Mouse (Mus musculus): ENCODE data around the gene Ikzf1. TPM values are rescaled to one million over a fixed set of nuclear protein-coding genes. Genes with fewer than 3 reads are reported as not detected.

Gene Ikzf1
- polyA plus RNA-seq, 1 experiment from 2014 or later: 1.1 TPM

- Histone ChIP-seq H3K27ac (replicated peaks) (no peak overlapping the region), H3K9me3 (no peaks in the 10 kb centered on the region), H3K4me3 (no peak overlapping the region), H3K4me1 (peaks cover 11% of the 10 kb centered on the region; the same call in 1 of the 2 replicates), H3K4me2 (no peak overlapping the region), H3K27me3 (replicated peaks) (peaks cover 44% of the 10 kb centered on the region), H3K9ac (no peak overlapping the region), H3K36me3 (no peaks in the 10 kb centered on the region)
- 89% methylated on average over 8 of the region's 8 CpGs for WGBS
- ATAC-seq (ENCODE audit: extremely low read depth, insufficient number of reproducible peaks, low FRiP score, low TSS enrichment): no peak
Measured at GRCm38 (mm10) chr11:11690845-11691196, 6.0 kb downstream of the Ikzf1 start.

GRCm38 (mm10) chr11:11691324-11692058 is 6.7 kb downstream of the Ikzf1 start:
- H3K9me3 ChIP-seq: no peaks in the 10 kb centered on the region
- no peak for ATAC-seq (ENCODE audit: extremely low read depth, insufficient number of reproducible peaks, low FRiP score, low TSS enrichment)
- no peak overlapping the region for H3K4me2 ChIP-seq

GRCm38 (mm10) chr11:11692558-11693166 is 7.9 kb downstream of the Ikzf1 start:
- H3K27ac ChIP-seq (replicated peaks): no peak overlapping the region
- H3K9me3 ChIP-seq: no peaks in the 10 kb centered on the region
- no peak for ATAC-seq (ENCODE audit: extremely low read depth, insufficient number of reproducible peaks, low FRiP score, low TSS enrichment)
- H3K4me2 ChIP-seq: no peak overlapping the region
- no peaks in the 10 kb centered on the region for H3K4me1 ChIP-seq
- H3K4me3 ChIP-seq: no peak overlapping the region
- H3K9ac ChIP-seq: no peak overlapping the region
- H3K27me3 ChIP-seq (replicated peaks): peaks cover 30% of the 10 kb centered on the region
- H3K36me3 ChIP-seq: no peaks in the 10 kb centered on the region
- 85% methylated on average over 10 of the region's 10 CpGs for WGBS

More at GRCm38 (mm10) chr11:11691324-11692058, 6.7 kb downstream of the Ikzf1 start:
- peaks cover 5% of the 10 kb centered on the region; the same call in 1 of the 2 replicates for H3K4me1 ChIP-seq
- WGBS: 85% methylated on average over 14 of the region's 14 CpGs
- H3K36me3 ChIP-seq: no peaks in the 10 kb centered on the region
- peaks cover 37% of the 10 kb centered on the region for H3K27me3 ChIP-seq (replicated peaks)
- H3K27ac ChIP-seq (replicated peaks): no peak overlapping the region
- no peak overlapping the region for H3K4me3 ChIP-seq
- H3K9ac ChIP-seq: no peak overlapping the region

GRCm38 (mm10) chr11:11693446-11693845 is 8.6 kb downstream of the Ikzf1 start:
- no peak overlapping the region for H3K4me3 ChIP-seq
- no peak overlapping the region for H3K4me2 ChIP-seq
- ATAC-seq (ENCODE audit: extremely low read depth, insufficient number of reproducible peaks, low FRiP score, low TSS enrichment): no peak
- peaks cover 22% of the 10 kb centered on the region for H3K27me3 ChIP-seq (replicated peaks)
- H3K9me3 ChIP-seq: no peaks in the 10 kb centered on the region
- no peaks in the 10 kb centered on the region for H3K4me1 ChIP-seq
- no peaks in the 10 kb centered on the region for H3K36me3 ChIP-seq
- WGBS: 82% methylated on average over 3 of the region's 3 CpGs
- H3K27ac ChIP-seq (replicated peaks): no peak overlapping the region
- H3K9ac ChIP-seq: no peak overlapping the region

DNA sequence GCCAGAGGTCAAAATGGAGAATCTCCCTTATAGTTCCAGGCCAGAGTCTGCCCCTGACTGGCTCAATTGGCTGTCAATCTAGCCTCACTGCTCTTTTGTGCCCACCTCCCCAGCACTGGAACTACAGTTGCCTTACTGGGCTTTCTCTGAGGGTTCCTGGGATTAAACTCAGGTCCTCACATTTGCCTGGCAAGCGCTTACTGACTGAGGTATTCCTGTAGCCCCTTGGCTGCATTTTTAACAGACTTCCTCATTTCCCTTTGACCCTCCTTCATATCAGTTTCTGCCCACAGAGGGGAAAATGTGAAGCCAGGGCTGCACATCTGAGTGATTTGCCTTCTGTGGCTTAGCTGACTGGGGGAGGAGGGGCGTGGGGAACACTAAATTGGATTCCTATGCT is 9.3 kb downstream of the Ikzf1 start:
- H3K4me2 ChIP-seq: no peak overlapping the region
- H3K4me1 ChIP-seq: no peaks in the 10 kb centered on the region
- no peaks in the 10 kb centered on the region for H3K9me3 ChIP-seq
- no peak overlapping the region for H3K27ac ChIP-seq (replicated peaks)
- H3K27me3 ChIP-seq (replicated peaks): peaks cover 16% of the 10 kb centered on the region
- no peaks in the 10 kb centered on the region for H3K36me3 ChIP-seq
- no peak for ATAC-seq (ENCODE audit: extremely low read depth, insufficient number of reproducible peaks, low FRiP score, low TSS enrichment)
- H3K9ac ChIP-seq: no peak overlapping the region
- 63% methylated on average over 2 of the region's 2 CpGs for WGBS
- H3K4me3 ChIP-seq: no peak overlapping the region

DNA sequence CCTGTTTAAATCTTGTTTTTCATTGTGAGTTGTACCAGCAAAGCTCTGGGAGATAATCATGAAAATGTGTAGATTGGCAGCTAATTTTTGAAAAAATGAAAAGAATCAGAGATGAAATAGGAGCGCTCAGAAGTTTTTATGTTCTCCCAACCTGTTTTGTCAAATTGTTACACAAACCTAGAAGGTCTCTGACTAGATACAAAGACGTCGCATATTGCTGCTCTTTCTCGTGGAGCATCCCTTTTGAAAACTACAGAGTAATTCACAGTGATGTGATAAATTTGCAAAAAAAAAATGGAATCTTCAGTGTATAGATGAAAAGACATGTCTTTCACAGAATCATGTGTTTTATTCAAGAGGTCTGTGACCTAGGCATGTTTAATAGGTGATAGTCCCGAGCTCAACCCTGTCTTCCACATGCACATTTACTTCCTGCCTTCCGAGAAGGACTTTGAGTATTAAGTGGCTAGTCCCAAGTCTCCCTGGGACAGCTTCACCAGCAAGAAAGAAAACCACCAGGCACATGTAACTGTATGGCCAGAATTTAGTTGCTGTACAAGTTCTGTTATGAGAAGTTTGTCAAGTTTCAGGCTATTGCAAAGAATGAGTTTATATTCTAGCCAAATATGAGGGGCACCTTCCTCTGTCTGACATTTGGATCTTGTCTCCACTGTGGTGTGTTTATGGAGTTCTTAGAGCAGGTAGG is 9.8 kb downstream of the Ikzf1 start:
- H3K27ac ChIP-seq (replicated peaks): no peak overlapping the region
- H3K9ac ChIP-seq: no peak overlapping the region
- no peak overlapping the region for H3K4me3 ChIP-seq
- H3K9me3 ChIP-seq: no peaks in the 10 kb centered on the region
- H3K4me2 ChIP-seq: no peak overlapping the region
- 82% methylated on average over 6 of the region's 6 CpGs for WGBS
- peaks cover 13% of the 10 kb centered on the region; the same call in 1 of the 2 replicates for H3K27me3 ChIP-seq (replicated peaks)
- H3K4me1 ChIP-seq: no peaks in the 10 kb centered on the region
- ATAC-seq (ENCODE audit: extremely low read depth, insufficient number of reproducible peaks, low FRiP score, low TSS enrichment): no peak
- no peaks in the 10 kb centered on the region for H3K36me3 ChIP-seq

DNA sequence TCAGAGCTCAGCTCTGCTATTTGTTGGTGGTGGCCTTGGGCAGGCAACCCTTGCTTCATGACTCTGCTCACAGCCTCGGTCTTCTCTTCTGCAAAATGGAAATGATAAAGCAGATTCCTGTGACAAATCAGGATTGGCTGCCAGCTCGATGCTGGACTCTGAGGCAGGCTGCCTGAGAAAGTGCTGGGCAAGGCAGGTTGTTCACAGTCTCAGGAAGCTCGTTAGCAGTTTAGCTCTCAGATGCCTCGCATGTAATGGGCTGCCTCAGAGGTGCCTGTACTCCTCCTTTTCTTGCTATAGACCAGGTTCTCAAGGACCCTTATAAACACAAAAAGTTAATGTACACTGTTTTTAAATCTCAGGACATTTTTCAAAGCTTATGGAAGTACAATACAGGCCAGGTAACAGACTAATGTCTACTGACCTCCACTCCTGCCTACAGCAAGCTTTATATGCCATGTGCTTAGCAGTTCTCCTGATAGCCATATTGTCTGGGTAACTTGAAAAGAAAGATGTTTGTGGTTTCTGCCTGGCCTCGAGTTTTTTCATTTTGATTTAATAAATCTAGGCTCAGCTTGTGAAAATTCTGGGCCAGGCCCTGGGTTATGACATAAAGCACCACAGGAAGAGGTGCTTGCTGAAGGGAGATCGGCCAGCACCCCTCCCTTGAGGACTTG is 10.5 kb downstream of the Ikzf1 start:
- no peak for ATAC-seq (ENCODE audit: extremely low read depth, insufficient number of reproducible peaks, low FRiP score, low TSS enrichment)
- Histone ChIP-seq H3K27ac (replicated peaks) (no peak overlapping the region), H3K4me1 (no peaks in the 10 kb centered on the region), H3K4me3 (no peak overlapping the region), H3K27me3 (replicated peaks) (peaks cover 8% of the 10 kb centered on the region; the same call in 1 of the 2 replicates), H3K9me3 (no peaks in the 10 kb centered on the region), H3K9ac (no peak overlapping the region), H3K36me3 (no peaks in the 10 kb centered on the region), H3K4me2 (no peak overlapping the region)
- WGBS: 53% methylated on average over 6 of the region's 6 CpGs

GRCm38 (mm10) chr11:11695907-11696306 is 11.1 kb downstream of the Ikzf1 start:
- no peak overlapping the region for H3K4me2 ChIP-seq
- H3K9ac ChIP-seq: no peak overlapping the region
- no peaks in the 10 kb centered on the region for H3K36me3 ChIP-seq
- no peak for ATAC-seq (ENCODE audit: extremely low read depth, insufficient number of reproducible peaks, low FRiP score, low TSS enrichment)
- no peak overlapping the region for H3K4me3 ChIP-seq
- WGBS: 78% methylated on average over 4 of the region's 4 CpGs
- H3K9me3 ChIP-seq: no peaks in the 10 kb centered on the region
- 0 out of 2 replicates have a peak, but pooled peaks cover 7% of the 10 kb centered on the region for H3K27me3 ChIP-seq (replicated peaks)
- H3K27ac ChIP-seq (replicated peaks): no peak overlapping the region
- no peaks in the 10 kb centered on the region for H3K4me1 ChIP-seq

GRCm38 (mm10) chr11:11696814-11697213 is 12.0 kb downstream of the Ikzf1 start:
- ATAC-seq (ENCODE audit: extremely low read depth, insufficient number of reproducible peaks, low FRiP score, low TSS enrichment): no peak

GRCm38 (mm10) chr11:11701378-11701777 is 16.6 kb downstream of the Ikzf1 start:
- H3K27me3 ChIP-seq (replicated peaks): 0 out of 2 replicates have a peak, but pooled peaks cover 3% of the 10 kb centered on the region
- H3K27ac ChIP-seq (replicated peaks): no peak overlapping the region
- no peaks in the 10 kb centered on the region for H3K9me3 ChIP-seq
- H3K4me3 ChIP-seq: no peak overlapping the region
- H3K4me1 ChIP-seq: no peaks in the 10 kb centered on the region
- 67% methylated on average over 6 of the region's 6 CpGs for WGBS
- H3K9ac ChIP-seq: no peak overlapping the region
- no peaks in the 10 kb centered on the region for H3K36me3 ChIP-seq
- H3K4me2 ChIP-seq: no peak overlapping the region
- no peak for ATAC-seq (ENCODE audit: extremely low read depth, insufficient number of reproducible peaks, low FRiP score, low TSS enrichment)

More at GRCm38 (mm10) chr11:11696814-11697213, 12.0 kb downstream of the Ikzf1 start:
- 75% methylated on average over 3 of the region's 3 CpGs for WGBS
- no peak overlapping the region for H3K27ac ChIP-seq (replicated peaks)
- H3K27me3 ChIP-seq (replicated peaks): 0 out of 2 replicates have a peak, but pooled peaks cover 7% of the 10 kb centered on the region
- H3K4me1 ChIP-seq: no peaks in the 10 kb centered on the region
- no peaks in the 10 kb centered on the region for H3K9me3 ChIP-seq
- no peak overlapping the region for H3K9ac ChIP-seq
- no peak overlapping the region for H3K4me3 ChIP-seq
- no peak overlapping the region for H3K4me2 ChIP-seq
- no peaks in the 10 kb centered on the region for H3K36me3 ChIP-seq

- no peaks in the 10 kb centered on the region for H3K4me1 ChIP-seq
- H3K27me3 ChIP-seq (replicated peaks): no peaks in the 10 kb centered on the region
- no peak overlapping the region for H3K27ac ChIP-seq (replicated peaks)
- H3K9ac ChIP-seq: no peak overlapping the region
- H3K4me2 ChIP-seq: no peak overlapping the region
- H3K4me3 ChIP-seq: no peak overlapping the region
- ATAC-seq (ENCODE audit: extremely low read depth, insufficient number of reproducible peaks, low FRiP score, low TSS enrichment): no peak
- no peaks in the 10 kb centered on the region for H3K36me3 ChIP-seq
- H3K9me3 ChIP-seq: no peaks in the 10 kb centered on the region
Measured at GRCm38 (mm10) chr11:11703776-11704175, 19.0 kb downstream of the Ikzf1 start.
